Mouse (Mus musculus): ENCODE measurements around the gene Mboat1. TPM values are rescaled to one million over a fixed set of nuclear protein-coding genes. Genes with fewer than 3 reads are reported as not detected.

Gene Mboat1
- polyA plus RNA-seq, 1 experiment from 2014 or later, result 8.5 TPM

DNA sequence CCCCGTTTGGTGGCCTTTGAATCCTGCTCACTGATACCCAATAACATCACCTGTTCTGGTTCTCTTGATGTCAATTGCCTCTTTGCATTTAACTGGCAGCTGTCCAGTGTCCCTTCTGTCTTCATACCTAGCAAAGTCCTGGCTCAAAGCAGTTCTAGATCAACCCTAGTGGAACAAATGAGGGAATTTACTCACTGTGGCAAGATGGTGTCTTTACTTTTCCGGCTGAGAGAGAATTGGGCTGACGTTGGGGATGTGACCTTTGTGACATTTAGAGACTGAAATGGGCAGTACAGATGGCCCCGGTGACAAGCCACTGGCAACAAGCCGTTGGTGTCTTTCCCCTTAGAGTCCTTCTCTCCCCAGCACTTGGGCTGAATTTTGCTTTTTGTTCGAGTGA is 118.1 kb downstream of the Mboat1 start:
- H3K9ac ChIP-seq (replicated peaks), result no peak overlapping the region
- H3K4me3 ChIP-seq, result no peak overlapping the region
- no peaks in the 10 kb centered on the region for H3K36me3 ChIP-seq
- H3K27ac ChIP-seq (replicated peaks), result no peak overlapping the region
- no peak for ATAC-seq (ENCODE audit: low FRiP score, low read depth)
- WGBS, result 57% methylated on average over 6 of the region's 6 CpGs
- H3K4me1 ChIP-seq, result peaks cover 4% of the 10 kb centered on the region
- H3K4me2 ChIP-seq (replicated peaks), result no peak overlapping the region
- no peaks in the 10 kb centered on the region for H3K27me3 ChIP-seq
- H3K9me3 ChIP-seq, result no peaks in the 10 kb centered on the region

DNA sequence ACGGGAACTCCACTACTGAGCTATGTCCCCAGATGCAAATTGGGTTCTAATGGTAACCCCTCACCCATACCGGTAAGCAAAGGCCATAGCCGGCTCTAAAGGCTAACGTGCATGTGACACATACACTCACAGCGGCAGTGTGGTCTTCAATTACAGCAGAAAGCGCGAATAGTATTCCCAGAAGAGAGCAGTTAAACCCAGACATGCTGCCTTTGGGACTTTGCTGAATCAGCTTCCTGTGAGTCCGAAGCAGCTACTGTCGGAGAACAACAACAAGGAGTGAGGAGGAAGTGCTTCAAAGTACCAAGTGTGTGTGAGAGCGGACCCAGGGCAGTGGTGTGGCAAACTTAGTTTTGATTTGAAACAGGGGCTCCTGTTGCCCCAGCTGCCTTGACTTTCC is 122.5 kb downstream of the Mboat1 start:
- Histone ChIP-seq H3K4me1 (peaks cover 4% of the 10 kb centered on the region), H3K9ac (replicated peaks) (no peak overlapping the region), H3K27ac (replicated peaks) (no peak overlapping the region), H3K4me2 (replicated peaks) (no peak overlapping the region), H3K36me3 (no peaks in the 10 kb centered on the region), H3K9me3 (no peaks in the 10 kb centered on the region), H3K27me3 (no peaks in the 10 kb centered on the region), H3K4me3 (no peak overlapping the region)
- WGBS, result 78% methylated on average over 10 of the region's 10 CpGs
- ATAC-seq (ENCODE audit: low FRiP score, low read depth), result no peak

DNA sequence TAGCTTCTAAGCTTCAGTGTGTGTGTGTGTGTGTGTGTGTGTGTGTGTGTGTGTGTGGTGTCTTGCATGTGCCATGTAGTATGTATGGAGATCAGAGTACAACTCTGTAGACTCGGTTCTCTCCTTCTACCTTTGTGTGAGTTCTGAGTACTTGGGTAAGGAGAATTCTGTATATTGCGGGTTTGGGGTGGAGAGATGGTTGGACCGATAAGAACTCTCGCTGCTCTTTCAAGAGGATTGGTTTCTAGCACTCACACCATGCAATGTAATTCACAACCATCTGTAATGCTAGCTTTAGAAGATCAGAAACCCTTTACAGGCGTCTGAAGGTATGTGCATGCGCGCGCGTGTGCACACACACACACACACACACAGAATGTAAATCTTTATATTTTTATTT is 123.0 kb downstream of the Mboat1 start:
- Histone ChIP-seq H3K9me3 (no peaks in the 10 kb centered on the region), H3K27me3 (no peaks in the 10 kb centered on the region), H3K4me1 (no peaks in the 10 kb centered on the region), H3K9ac (replicated peaks) (no peak overlapping the region), H3K4me2 (replicated peaks) (no peak overlapping the region), H3K4me3 (no peak overlapping the region), H3K36me3 (no peaks in the 10 kb centered on the region), H3K27ac (replicated peaks) (no peak overlapping the region)
- ATAC-seq (ENCODE audit: low FRiP score, low read depth), result no peak
- WGBS, result 90% methylated on average over 9 of the region's 9 CpGs

DNA sequence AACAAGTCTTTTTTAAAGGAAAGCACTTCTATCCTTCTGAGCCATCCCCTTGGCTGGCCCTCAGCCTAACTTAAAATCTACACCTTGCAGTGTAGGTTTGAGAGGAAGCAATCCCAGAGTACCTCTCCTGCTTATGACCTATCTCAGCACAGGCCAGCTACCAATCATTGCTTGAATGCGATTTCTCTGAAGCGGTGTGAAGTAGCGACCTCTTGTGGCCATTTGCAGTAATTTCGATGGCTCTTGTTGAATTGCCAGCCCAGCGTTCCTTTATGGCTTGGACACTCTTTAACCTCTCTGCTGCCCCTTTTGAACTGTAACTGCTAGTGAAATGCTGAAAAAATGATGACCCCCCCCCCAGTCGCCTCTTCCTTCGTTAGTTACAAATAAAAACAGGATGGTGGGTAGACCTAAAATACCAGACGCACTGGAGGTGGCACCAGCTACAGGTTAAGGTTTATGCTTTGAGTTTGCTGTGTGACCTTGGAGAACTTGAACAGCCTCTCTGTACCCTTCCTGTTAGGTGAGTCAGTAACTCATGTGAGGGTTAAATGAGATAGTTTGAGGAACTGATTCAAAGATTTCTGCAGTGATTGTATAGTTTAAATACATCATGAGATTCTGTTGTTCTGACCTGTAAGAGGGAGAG is 123.7 kb downstream of the Mboat1 start:
- ATAC-seq (ENCODE audit: low FRiP score, low read depth), result peak; percentile 57
- WGBS, result 14% methylated on average over 8 of the region's 8 CpGs
- Histone ChIP-seq H3K9ac (replicated peaks) (no peak overlapping the region), H3K4me1 (no peaks in the 10 kb centered on the region), H3K36me3 (no peaks in the 10 kb centered on the region), H3K27ac (replicated peaks) (no peak overlapping the region), H3K27me3 (no peaks in the 10 kb centered on the region), H3K9me3 (no peaks in the 10 kb centered on the region), H3K4me2 (replicated peaks) (no peak overlapping the region), H3K4me3 (no peak overlapping the region)

DNA sequence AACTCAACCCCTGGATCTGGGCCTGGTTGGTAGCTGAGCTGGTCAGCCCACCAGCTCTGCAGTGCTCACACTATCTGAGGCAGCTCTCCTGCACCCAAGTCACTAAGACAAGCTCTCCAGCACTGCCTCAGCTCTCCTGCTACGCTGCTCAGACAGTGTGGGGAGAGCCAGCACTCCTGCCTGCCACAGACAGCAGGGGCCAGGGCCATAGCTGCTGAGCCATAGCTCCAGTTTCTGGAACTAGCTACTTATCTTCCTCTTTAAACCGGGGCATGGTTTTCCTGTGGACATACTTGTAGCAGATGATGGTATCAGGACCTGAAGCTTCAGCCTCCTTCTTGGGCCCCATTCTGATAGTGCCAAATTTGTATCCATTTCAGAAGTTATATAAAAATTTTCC is 127.4 kb downstream of the Mboat1 start:
- no peak for ATAC-seq (ENCODE audit: low FRiP score, low read depth)
- H3K27ac ChIP-seq (replicated peaks), result no peak overlapping the region
- WGBS, result 95% methylated on average over 2 of the region's 2 CpGs
- no peaks in the 10 kb centered on the region for H3K36me3 ChIP-seq
- no peaks in the 10 kb centered on the region for H3K27me3 ChIP-seq
- H3K4me1 ChIP-seq, result no peaks in the 10 kb centered on the region
- no peak overlapping the region for H3K4me3 ChIP-seq
- H3K9me3 ChIP-seq, result no peaks in the 10 kb centered on the region
- no peak overlapping the region for H3K4me2 ChIP-seq (replicated peaks)
- no peak overlapping the region for H3K9ac ChIP-seq (replicated peaks)

DNA sequence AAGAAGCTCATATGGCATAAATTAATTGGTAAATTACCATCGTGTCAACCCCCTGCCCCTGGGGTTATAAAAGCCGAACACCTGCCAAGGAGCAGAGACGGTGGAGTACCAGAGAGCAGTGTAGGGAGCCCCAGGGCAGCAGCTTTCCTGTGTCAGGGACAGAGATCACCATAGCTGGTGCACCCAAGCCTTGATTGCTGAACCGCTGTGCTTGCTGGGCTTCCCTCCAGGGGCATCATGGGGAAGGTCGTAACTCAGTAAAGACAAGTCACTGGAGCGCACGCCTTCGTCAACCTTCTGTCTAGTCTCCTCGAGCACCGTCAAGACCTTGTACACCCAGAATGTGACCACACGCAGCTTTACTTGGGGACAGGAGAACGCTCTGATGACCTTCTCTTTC is 128.0 kb downstream of the Mboat1 start:
- no peak for ATAC-seq (ENCODE audit: low FRiP score, low read depth)
- WGBS, result 86% methylated on average over 12 of the region's 12 CpGs
- no peak overlapping the region for H3K4me2 ChIP-seq (replicated peaks)

DNA sequence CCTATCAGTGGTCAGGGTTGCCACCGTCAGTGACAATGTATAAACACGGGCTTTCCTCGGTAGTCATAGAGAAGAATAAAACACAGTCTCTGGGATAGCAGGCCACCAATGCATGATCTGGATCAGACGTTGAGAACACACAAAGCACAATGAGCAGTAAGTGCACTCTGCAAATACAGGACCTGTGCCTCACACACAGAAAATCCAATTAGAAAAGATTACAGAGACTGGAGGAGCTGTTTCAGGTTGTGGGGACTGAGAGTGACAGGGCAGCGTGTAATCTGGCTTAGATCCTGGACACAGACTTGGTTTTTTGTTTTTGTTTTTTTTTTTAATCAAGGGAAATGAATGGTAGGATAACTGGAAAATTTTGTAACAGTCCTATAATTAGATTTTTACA is 128.5 kb downstream of the Mboat1 start:
- H3K9me3 ChIP-seq, result no peaks in the 10 kb centered on the region
- no peak overlapping the region for H3K4me3 ChIP-seq
- no peak overlapping the region for H3K27ac ChIP-seq (replicated peaks)
- ATAC-seq (ENCODE audit: low FRiP score, low read depth), result no peak
- H3K27me3 ChIP-seq, result no peaks in the 10 kb centered on the region
- WGBS, result 74% methylated on average over 5 of the region's 5 CpGs
- no peaks in the 10 kb centered on the region for H3K4me1 ChIP-seq
- no peak overlapping the region for H3K9ac ChIP-seq (replicated peaks)
- no peak overlapping the region for H3K4me2 ChIP-seq (replicated peaks)
- no peaks in the 10 kb centered on the region for H3K36me3 ChIP-seq

More for the DNA sequence above, 128.0 kb downstream of the Mboat1 start:
- Histone ChIP-seq H3K27ac (replicated peaks) (no peak overlapping the region), H3K27me3 (no peaks in the 10 kb centered on the region), H3K36me3 (no peaks in the 10 kb centered on the region), H3K4me1 (no peaks in the 10 kb centered on the region), H3K4me3 (no peak overlapping the region), H3K9ac (replicated peaks) (no peak overlapping the region), H3K9me3 (no peaks in the 10 kb centered on the region)

DNA sequence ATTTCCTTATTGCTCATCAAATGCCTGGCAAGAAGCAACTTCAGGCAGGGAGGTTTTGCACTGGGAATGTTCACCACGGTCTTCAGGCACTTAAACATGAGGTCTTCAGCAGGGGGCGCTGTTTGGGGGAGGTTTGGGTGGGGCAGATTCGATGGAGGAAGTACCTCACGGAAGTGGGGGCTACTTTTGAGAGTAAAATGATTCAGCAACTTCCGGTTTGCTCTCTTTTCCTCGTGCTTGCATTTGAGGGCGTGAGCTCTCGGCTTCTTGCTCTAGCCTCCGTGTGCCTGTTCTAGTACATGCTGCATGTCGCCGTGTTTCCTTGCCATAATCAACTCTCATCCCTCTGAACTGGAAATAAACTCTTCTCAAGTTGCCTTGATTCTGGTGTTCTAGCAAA is 129.7 kb downstream of the Mboat1 start:
- Histone ChIP-seq H3K9ac (replicated peaks) (no peak overlapping the region), H3K36me3 (no peaks in the 10 kb centered on the region), H3K27me3 (no peaks in the 10 kb centered on the region), H3K27ac (replicated peaks) (no peak overlapping the region), H3K4me2 (replicated peaks) (no peak overlapping the region), H3K4me3 (no peak overlapping the region), H3K4me1 (no peaks in the 10 kb centered on the region), H3K9me3 (no peaks in the 10 kb centered on the region)
- no peak for ATAC-seq (ENCODE audit: low FRiP score, low read depth)
- WGBS, result 89% methylated on average over 11 of the region's 11 CpGs

DNA sequence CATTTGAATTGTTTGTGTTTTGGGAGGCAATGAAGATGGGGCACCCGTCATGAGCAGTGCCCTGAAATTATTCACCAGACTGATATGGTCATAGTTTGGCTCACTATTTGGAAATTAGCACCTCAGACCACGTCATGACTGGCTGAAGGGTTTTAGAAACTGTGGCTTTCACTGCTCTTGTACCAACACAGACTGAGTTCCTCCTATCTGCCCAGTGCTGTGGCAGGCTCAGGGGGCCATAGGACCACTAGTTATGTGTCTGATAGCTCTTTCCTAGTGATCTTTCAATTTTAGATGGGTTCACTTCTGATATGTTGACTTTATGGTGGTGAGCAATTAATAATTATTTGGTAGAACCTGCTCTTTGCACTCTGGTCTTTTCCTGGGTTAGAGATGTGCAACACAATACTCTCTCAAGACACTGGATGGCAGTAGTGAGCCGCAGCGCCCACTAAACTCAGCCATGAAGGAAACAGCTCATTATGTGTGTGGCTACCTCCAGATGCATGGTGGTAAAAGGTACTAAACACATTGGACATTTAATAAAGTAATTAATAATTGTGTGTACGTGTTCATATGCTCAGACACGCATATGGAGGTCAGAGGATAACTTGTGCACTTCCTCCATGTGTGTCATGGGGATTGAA is 135.9 kb downstream of the Mboat1 start:
- H3K4me1 ChIP-seq, result no peaks in the 10 kb centered on the region
- ATAC-seq (ENCODE audit: low FRiP score, low read depth), result peak; percentile 70
- H3K36me3 ChIP-seq, result no peaks in the 10 kb centered on the region
- no peak overlapping the region for H3K4me3 ChIP-seq
- no peaks in the 10 kb centered on the region for H3K9me3 ChIP-seq
- WGBS, result 20% methylated on average over 6 of the region's 6 CpGs
- H3K9ac ChIP-seq (replicated peaks), result no peak overlapping the region
- H3K27ac ChIP-seq (replicated peaks), result no peak overlapping the region
- H3K4me2 ChIP-seq (replicated peaks), result no peak overlapping the region
- no peaks in the 10 kb centered on the region for H3K27me3 ChIP-seq

Other genes with a start within 250 kb of the Mboat1 start
- 18.0 and 18.2 TPM in 2 replicates for gene E2f3, start 150.4 kb upstream of the Mboat1 start, polyA plus RNA-seq (2016; fragmentation: Nextera tagmentation; extraction: Ambion mirVana)
- gene Agtr1a, start 200.0 kb downstream of the Mboat1 start, polyA plus RNA-seq (2016; fragmentation: Nextera tagmentation; extraction: Ambion mirVana), result 1.8 and 2.6 TPM in 2 replicates

All from midbrain, embryonic 12.5 days (tissue).